ENCODE assay signal across 7 mouse cellular contexts in genomic region chr10:80160455-80161371, GRCm38 (mm10). TPM values are rescaled to one million over a fixed set of nuclear protein-coding genes. Genes with fewer than 3 reads are reported as not detected.
DNase-seq lines count a peak whose midpoint lies in the region; ATAC-seq and TF ChIP-seq lines count a peak whose summit lies in the region.

No protein-coding gene starts in this region.

- peaks cover 94% of the 10 kb centered on the region for H3K4me1 ChIP-seq in G1E (ENCODE audit: insufficient read depth, low read depth, low read length)
- peaks cover 63% of the 10 kb centered on the region for H3K4me1 ChIP-seq in bone marrow macrophage, adult 2 months (ENCODE audit: control insufficient read depth, insufficient read depth, low read length)
- H3K4me1 ChIP-seq in forebrain, embryonic 12.5 days: peaks cover 77% of the 10 kb centered on the region
- peaks cover 88% of the 10 kb centered on the region for H3K4me1 ChIP-seq in limb, embryonic 13.5 days
- H3K4me1 ChIP-seq in midbrain, embryonic 16.5 days (ENCODE audit: control insufficient read depth, insufficient read depth, low read length): peaks cover 35% of the 10 kb centered on the region
- peaks cover 86% of the 10 kb centered on the region for H3K4me1 ChIP-seq in stomach, embryonic 16.5 days (ENCODE audit: control insufficient read depth, insufficient read depth, low read length)

- peak overlapping the region; percentile 71 for H3K4me3 ChIP-seq in G1E (ENCODE audit: low read depth, low read length)
- peak overlapping the region; percentile 58 for H3K4me3 ChIP-seq in bone marrow macrophage, adult 2 months (ENCODE audit: insufficient read depth, low read length)
- peak overlapping the region; percentile 46 for H3K4me3 ChIP-seq in forebrain, embryonic 12.5 days (replicated peaks)
- H3K4me3 ChIP-seq in limb, embryonic 13.5 days: peak overlapping the region; percentile 45
- peak overlapping the region; percentile 46 for H3K4me3 ChIP-seq in midbrain, embryonic 16.5 days (ENCODE audit: low read depth, low read length)
- peak overlapping the region; percentile 50 for H3K4me3 ChIP-seq in stomach, embryonic 16.5 days (replicated peaks; ENCODE audit: low read length)

- H3K9me3 ChIP-seq in G1E (replicated peaks): no peaks in the 10 kb centered on the region
- H3K9me3 ChIP-seq in forebrain, embryonic 12.5 days: no peaks in the 10 kb centered on the region
- H3K9me3 ChIP-seq in limb, embryonic 13.5 days: no peaks in the 10 kb centered on the region
- no peaks in the 10 kb centered on the region for H3K9me3 ChIP-seq in midbrain, embryonic 16.5 days (replicated peaks; ENCODE audit: control insufficient read depth, low read length, poor library complexity, severe bottlenecking)
- H3K9me3 ChIP-seq in stomach, embryonic 16.5 days (replicated peaks; ENCODE audit: control insufficient read depth, low read length): no peaks in the 10 kb centered on the region

- peak overlapping the region; percentile 74 for H3K27ac ChIP-seq in bone marrow macrophage, adult 2 months (ENCODE audit: insufficient read depth, low read depth, low read length)
- H3K27ac ChIP-seq in forebrain, embryonic 12.5 days: peak overlapping the region; percentile 90
- peak overlapping the region; percentile 94 for H3K27ac ChIP-seq in limb, embryonic 13.5 days
- H3K27ac ChIP-seq in midbrain, embryonic 16.5 days (ENCODE audit: low read length): peak overlapping the region; percentile 80
- peak overlapping the region; percentile 99 for H3K27ac ChIP-seq in stomach, embryonic 16.5 days (ENCODE audit: low read length)

- H3K27me3 ChIP-seq in G1E (ENCODE audit: insufficient read depth, low read length): no peaks in the 10 kb centered on the region; the same call in 1 of the 2 replicates
- H3K27me3 ChIP-seq in forebrain, embryonic 12.5 days: peaks cover 17% of the 10 kb centered on the region
- H3K27me3 ChIP-seq in limb, embryonic 13.5 days: no peaks in the 10 kb centered on the region
- H3K27me3 ChIP-seq in midbrain, embryonic 16.5 days (ENCODE audit: control insufficient read depth, insufficient read depth, low read depth, low read length): no peaks in the 10 kb centered on the region
- H3K27me3 ChIP-seq in stomach, embryonic 16.5 days (ENCODE audit: control insufficient read depth, insufficient read depth, low read length): no peaks in the 10 kb centered on the region

- peak overlapping the region; percentile 75 for H3K4me2 ChIP-seq in forebrain, embryonic 12.5 days
- H3K4me2 ChIP-seq in limb, embryonic 13.5 days (replicated peaks): peak overlapping the region; percentile 75
- H3K4me2 ChIP-seq in midbrain, embryonic 16.5 days (ENCODE audit: low read length): peak overlapping the region; percentile 78
- H3K4me2 ChIP-seq in stomach, embryonic 16.5 days (ENCODE audit: low read depth, low read length): peak overlapping the region; percentile 88

- DNase-seq in G1E (ENCODE audit: low spot score): peak; percentile 70
- peak; percentile 93 for DNase-seq in heart, postnatal 4 days

- peak; percentile 35; the same call in 1 of the 2 replicates for TF ChIP-seq POLR2A in bone marrow macrophage, adult 2 months (IDR thresholded peaks at IDR 0.05; ENCODE audit: borderline replicate concordance, low read depth, low read length)

- peaks cover 26% of the 10 kb centered on the region for H3K36me3 ChIP-seq in G1E (replicated peaks)
- peaks cover 22% of the 10 kb centered on the region for H3K36me3 ChIP-seq in forebrain, embryonic 12.5 days (replicated peaks)
- H3K36me3 ChIP-seq in limb, embryonic 13.5 days: peaks cover 20% of the 10 kb centered on the region
- H3K36me3 ChIP-seq in midbrain, embryonic 16.5 days (ENCODE audit: control insufficient read depth, insufficient read depth, low read length): peaks cover 11% of the 10 kb centered on the region; the same call in 1 of the 2 replicates
- peaks cover 12% of the 10 kb centered on the region for H3K36me3 ChIP-seq in stomach, embryonic 16.5 days (ENCODE audit: control insufficient read depth, insufficient read depth, low read length)

- WGBS in forebrain, embryonic 12.5 days: 3% methylated on average over 33 of the region's 33 CpGs
- WGBS in limb, embryonic 13.5 days: 2% methylated on average over 33 of the region's 33 CpGs
- WGBS in midbrain, embryonic 16.5 days: 2% methylated on average over 33 of the region's 33 CpGs
- WGBS in stomach, embryonic 16.5 days: 1% methylated on average over 33 of the region's 33 CpGs

- TF ChIP-seq CTCF in G1E (IDR thresholded peaks at IDR 0.05; ENCODE audit: low read depth, low read length): no peak
- no peak for TF ChIP-seq CTCF in bone marrow macrophage, adult 2 months (IDR thresholded peaks at IDR 0.05; ENCODE audit: low read depth, low read length)

- ATAC-seq in G1E (ENCODE audit: extremely low read depth, insufficient number of reproducible peaks, low FRiP score, poor library complexity, severe bottlenecking): no peak
- no peak for ATAC-seq in forebrain, embryonic 12.5 days (ENCODE audit: low FRiP score)
- no peak for ATAC-seq in limb, embryonic 13.5 days (ENCODE audit: low FRiP score, low read depth)
- no peak for ATAC-seq in midbrain, embryonic 16.5 days
- peak; percentile 12; the same call in 1 of the 2 replicates for ATAC-seq in stomach, embryonic 16.5 days (ENCODE audit: insufficient read depth, low FRiP score)

- peak overlapping the region; percentile 45 for H3K9ac ChIP-seq in forebrain, embryonic 12.5 days
- H3K9ac ChIP-seq in limb, embryonic 13.5 days: peak overlapping the region; percentile 62
- H3K9ac ChIP-seq in midbrain, embryonic 16.5 days (ENCODE audit: low read depth, low read length): peak overlapping the region; percentile 48; the same call in 1 of the 2 replicates
- peak overlapping the region; percentile 71 for H3K9ac ChIP-seq in stomach, embryonic 16.5 days (ENCODE audit: low read length)

RNA-seq across cellular contexts. Expression of gene Cirbp, which starts 5.1 kb away (rescaled TPM):
- total RNA-seq in G1E (2014; fragmentation: Nextera tagmentation) (18.1 and 21.2 TPM in 2 replicates), G1E (2017) (32.6 and 34.8 TPM in 2 replicates)
- polyA plus RNA-seq in G1E (2012): 41.4 and 45.2 TPM in 2 replicates
- 48.0 and 49.8 TPM in 2 replicates for polyA plus RNA-seq in bone marrow macrophage, adult 2 months (2012; ENCODE audit: insufficient read depth, insufficient read length, missing spikeins)
- polyA plus RNA-seq in forebrain, embryonic 12.5 days (2016; fragmentation: Nextera tagmentation; extraction: Ambion mirVana): 224 and 240 TPM in 2 replicates
- 100 to 1,000 TPM; 163 to 193 TPM for total RNA-seq in heart, postnatal 4 days (2021)
- 149 and 194 TPM in 2 replicates for polyA plus RNA-seq in limb, embryonic 13.5 days (2015; fragmentation: Nextera tagmentation; extraction: Ambion mirVana)
- 380 and 398 TPM in 2 replicates for polyA plus RNA-seq in midbrain, embryonic 16.5 days (2015; fragmentation: Nextera tagmentation; extraction: Ambion mirVana)
- 69.8 and 80.8 TPM in 2 replicates for polyA plus RNA-seq in stomach, embryonic 16.5 days (2015; fragmentation: Nextera tagmentation; extraction: Ambion mirVana)

RNA-seq across cellular contexts. Expression of gene 1600002K03Rik, which starts 12.0 kb away (rescaled TPM):
- total RNA-seq in G1E (2014; fragmentation: Nextera tagmentation) (1.6 TPM in 1 of 2 replicates, not detected in the other), G1E (2017) (7.8 and 8.9 TPM in 2 replicates)
- 4.8 and 5.0 TPM in 2 replicates for polyA plus RNA-seq in G1E (2012)
- polyA plus RNA-seq in bone marrow macrophage, adult 2 months (2012; ENCODE audit: insufficient read depth, insufficient read length, missing spikeins): 22.7 and 23.9 TPM in 2 replicates
- 11.1 and 11.6 TPM in 2 replicates for polyA plus RNA-seq in forebrain, embryonic 12.5 days (2016; fragmentation: Nextera tagmentation; extraction: Ambion mirVana)
- total RNA-seq in heart, postnatal 4 days (2021): 1 to 10 TPM; 1.9 to 4.9 TPM
- polyA plus RNA-seq in limb, embryonic 13.5 days (2015; fragmentation: Nextera tagmentation; extraction: Ambion mirVana): 9.7 and 11.0 TPM in 2 replicates
- polyA plus RNA-seq in midbrain, embryonic 16.5 days (2015; fragmentation: Nextera tagmentation; extraction: Ambion mirVana): 11.0 and 11.4 TPM in 2 replicates
- polyA plus RNA-seq in stomach, embryonic 16.5 days (2015; fragmentation: Nextera tagmentation; extraction: Ambion mirVana): 16.4 and 16.6 TPM in 2 replicates

RNA-seq across cellular contexts. Expression of gene Midn, which starts 12.6 kb away (rescaled TPM):
- total RNA-seq in G1E (2014; fragmentation: Nextera tagmentation): 89.8 and 92.3 TPM in 2 replicates
- 19.2 and 24.3 TPM in 2 replicates for total RNA-seq in G1E (2017)
- 295 and 302 TPM in 2 replicates for polyA plus RNA-seq in G1E (2012)
- 32.9 and 40.5 TPM in 2 replicates for polyA plus RNA-seq in bone marrow macrophage, adult 2 months (2012; ENCODE audit: insufficient read depth, insufficient read length, missing spikeins)
- 45.0 and 50.3 TPM in 2 replicates for polyA plus RNA-seq in forebrain, embryonic 12.5 days (2016; fragmentation: Nextera tagmentation; extraction: Ambion mirVana)
- total RNA-seq in heart, postnatal 4 days (2021): 100 to 1,000 TPM; 145 to 163 TPM
- 22.9 and 23.2 TPM in 2 replicates for polyA plus RNA-seq in limb, embryonic 13.5 days (2015; fragmentation: Nextera tagmentation; extraction: Ambion mirVana)
- 15.5 and 21.1 TPM in 2 replicates for polyA plus RNA-seq in midbrain, embryonic 16.5 days (2015; fragmentation: Nextera tagmentation; extraction: Ambion mirVana)
- polyA plus RNA-seq in stomach, embryonic 16.5 days (2015; fragmentation: Nextera tagmentation; extraction: Ambion mirVana): 7.8 and 9.8 TPM in 2 replicates

RNA-seq across cellular contexts. Expression of gene Efna2, which starts 18.6 kb away (rescaled TPM):
- total RNA-seq in G1E (2014; fragmentation: Nextera tagmentation) (not detected in 2 replicates), G1E (2017) (not detected in 2 replicates)
- polyA plus RNA-seq in G1E (2012): 0.18 and 0.20 TPM in 2 replicates
- 0.51 and 1.0 TPM in 2 replicates for polyA plus RNA-seq in bone marrow macrophage, adult 2 months (2012; ENCODE audit: insufficient read depth, insufficient read length, missing spikeins)
- polyA plus RNA-seq in forebrain, embryonic 12.5 days (2016; fragmentation: Nextera tagmentation; extraction: Ambion mirVana): 36.4 and 48.9 TPM in 2 replicates
- total RNA-seq in heart, postnatal 4 days (2021): 1 to 10 TPM; 2.8 to 2.9 TPM
- polyA plus RNA-seq in limb, embryonic 13.5 days (2015; fragmentation: Nextera tagmentation; extraction: Ambion mirVana): 39.5 and 40.4 TPM in 2 replicates
- 37.3 and 43.3 TPM in 2 replicates for polyA plus RNA-seq in midbrain, embryonic 16.5 days (2015; fragmentation: Nextera tagmentation; extraction: Ambion mirVana)
- 9.3 and 10.5 TPM in 2 replicates for polyA plus RNA-seq in stomach, embryonic 16.5 days (2015; fragmentation: Nextera tagmentation; extraction: Ambion mirVana)

RNA-seq across cellular contexts. Expression of gene Cbarp, which starts 20.1 kb away (rescaled TPM):
- total RNA-seq in G1E (2014; fragmentation: Nextera tagmentation): 67.2 and 74.4 TPM in 2 replicates
- total RNA-seq in G1E (2017): 3.7 and 5.5 TPM in 2 replicates
- polyA plus RNA-seq in G1E (2012): 66.6 and 73.9 TPM in 2 replicates
- 2.0 and 2.9 TPM in 2 replicates for polyA plus RNA-seq in bone marrow macrophage, adult 2 months (2012; ENCODE audit: insufficient read depth, insufficient read length, missing spikeins)
- 13.2 and 13.8 TPM in 2 replicates for polyA plus RNA-seq in forebrain, embryonic 12.5 days (2016; fragmentation: Nextera tagmentation; extraction: Ambion mirVana)
- total RNA-seq in heart, postnatal 4 days (2021): 1 to 10 TPM; 3.7 to 5.1 TPM
- 7.4 and 8.1 TPM in 2 replicates for polyA plus RNA-seq in limb, embryonic 13.5 days (2015; fragmentation: Nextera tagmentation; extraction: Ambion mirVana)
- polyA plus RNA-seq in midbrain, embryonic 16.5 days (2015; fragmentation: Nextera tagmentation; extraction: Ambion mirVana): 70.3 and 81.6 TPM in 2 replicates
- 3.1 and 3.9 TPM in 2 replicates for polyA plus RNA-seq in stomach, embryonic 16.5 days (2015; fragmentation: Nextera tagmentation; extraction: Ambion mirVana)
